Mouse (Mus musculus): ENCODE data around the gene Ccl27a.
A peak's percentile ranks its signal among the peaks of the same experiment; 100 is the strongest.
"Not testable (repeated sequence)": the region's sequence is repeated elsewhere in the genome, so short reads cannot be mapped to it uniquely, and the experiment has no call there.

Gene Ccl27a

DNA sequence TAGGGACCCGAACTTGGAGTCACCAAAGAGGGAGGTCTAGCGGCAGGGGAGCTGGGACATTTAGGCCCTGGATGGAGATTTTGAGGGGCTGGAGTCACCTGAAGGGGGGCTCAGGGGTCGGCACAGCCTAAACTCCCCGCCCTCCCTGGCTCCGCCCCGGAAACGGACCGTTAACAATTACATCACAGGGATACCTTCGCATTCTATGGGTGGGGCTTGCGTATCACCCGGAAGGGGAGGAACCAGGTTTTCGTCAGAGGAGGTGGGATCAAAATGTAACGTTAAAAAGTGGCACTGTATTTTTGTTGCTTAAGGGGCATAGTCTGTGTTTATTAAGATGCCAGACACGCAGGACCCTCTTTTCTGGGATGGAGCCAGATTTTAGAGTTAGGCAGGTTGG is at the start of gene Ccl27a:
Gene Ccl27a, minus strand, starts transcription at position 246 of the 400 bp plus-strand sequence.
- peak; percentile 92 for DNase-seq (ENCODE audit: low spot score)

DNA sequence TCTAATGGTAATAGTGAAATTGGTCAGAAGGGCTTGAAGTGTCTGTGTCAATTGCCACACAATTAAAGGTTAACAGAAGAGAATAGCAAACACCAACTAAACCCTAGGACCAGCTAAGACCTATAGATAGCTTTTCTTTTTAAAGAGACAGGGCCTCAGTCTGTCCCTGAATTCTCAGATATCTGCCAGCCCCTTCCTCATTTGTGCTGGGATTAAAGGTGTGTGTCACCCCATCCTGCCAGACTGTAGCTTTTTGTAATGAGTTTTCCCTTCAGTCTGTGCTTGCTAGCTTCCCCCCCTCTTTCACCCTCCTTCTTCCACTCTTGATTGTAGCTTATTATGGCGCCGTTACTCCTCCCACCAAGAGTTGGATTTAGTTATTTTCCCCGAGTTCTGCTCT is 9.2 kb upstream of the Ccl27a start:
- not testable (repeated sequence) for DNase-seq (ENCODE audit: low spot score)

DNA sequence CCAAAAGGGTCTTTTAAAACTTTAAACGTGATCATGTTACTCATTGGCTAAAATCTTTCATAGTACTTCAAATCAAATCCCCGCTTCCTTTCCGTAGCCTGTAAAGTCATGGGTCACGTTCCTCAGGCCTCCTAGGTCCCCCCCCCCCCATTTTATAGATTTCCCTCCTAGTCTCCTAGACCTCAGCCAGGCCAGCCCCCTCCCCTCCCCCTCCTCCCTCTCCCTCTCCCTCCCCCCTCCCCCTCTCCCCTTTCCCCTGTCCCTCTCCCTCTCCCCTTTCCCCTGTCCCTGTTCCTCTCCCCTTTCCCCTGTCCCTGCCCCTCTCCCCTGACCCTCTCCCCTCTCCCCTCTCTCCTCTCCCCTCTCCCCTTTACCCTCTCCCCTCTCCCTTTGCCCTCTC is 8.7 kb upstream of the Ccl27a start:
- not testable (repeated sequence) for DNase-seq (ENCODE audit: low spot score)

DNA sequence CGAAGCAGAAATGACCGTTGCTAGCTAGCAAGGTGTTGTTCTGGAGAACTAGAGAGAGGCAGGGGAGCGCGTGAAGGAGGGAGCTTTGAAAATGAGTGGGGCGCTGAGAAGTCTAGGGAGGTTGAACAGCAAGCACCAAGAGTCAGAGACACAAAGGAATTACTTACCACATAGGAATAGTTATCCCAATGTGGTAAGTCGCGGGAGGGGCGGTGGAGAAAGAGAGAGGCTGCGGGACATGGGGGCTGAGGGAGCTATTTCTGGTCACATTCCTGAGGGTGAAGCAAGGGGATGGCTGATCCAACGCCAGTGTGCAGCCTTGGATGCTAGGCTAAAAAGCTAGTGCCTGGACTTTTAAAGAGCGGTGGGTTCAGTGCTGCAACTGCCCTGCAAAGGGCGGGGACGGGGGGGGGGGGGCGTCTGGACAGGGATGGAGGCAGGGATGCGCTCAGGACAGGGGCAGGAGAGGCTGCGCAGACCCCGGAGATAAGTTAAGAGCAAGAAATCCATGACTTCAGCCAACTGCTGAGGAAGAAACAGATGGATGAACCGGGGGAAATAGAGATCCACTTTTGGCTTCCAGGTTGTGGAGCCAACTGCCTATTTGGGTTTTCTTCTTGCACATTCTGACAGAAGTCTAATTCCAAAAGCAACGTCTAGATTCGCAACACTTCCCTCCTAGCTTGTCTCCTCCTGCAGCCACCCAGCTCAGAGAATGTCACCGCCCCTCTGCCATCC is 7.9 kb upstream of the Ccl27a start:
- DNase-seq (ENCODE audit: low spot score) = not testable (repeated sequence)

DNA sequence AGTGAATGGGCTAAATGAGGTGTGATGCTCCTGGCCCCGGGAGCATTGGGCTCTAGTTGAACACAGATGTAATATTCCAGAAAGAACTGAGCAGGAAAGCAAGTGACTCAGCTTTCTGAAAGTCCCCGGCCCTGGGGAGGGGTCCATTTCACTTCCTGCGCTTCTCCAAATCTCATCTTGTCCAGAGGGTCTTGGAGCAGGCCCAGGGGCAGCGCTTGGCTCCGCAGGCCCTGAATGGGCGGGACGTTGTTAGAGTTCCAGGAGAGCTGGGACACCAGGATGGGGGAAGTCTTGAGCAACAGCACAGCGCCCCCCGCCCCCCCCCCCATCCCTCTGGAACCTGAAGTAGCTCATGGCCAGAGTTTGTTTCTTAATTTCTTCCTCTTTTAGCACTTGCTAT is 7.2 kb upstream of the Ccl27a start:
- DNase-seq (ENCODE audit: low spot score) = not testable (repeated sequence)

DNA sequence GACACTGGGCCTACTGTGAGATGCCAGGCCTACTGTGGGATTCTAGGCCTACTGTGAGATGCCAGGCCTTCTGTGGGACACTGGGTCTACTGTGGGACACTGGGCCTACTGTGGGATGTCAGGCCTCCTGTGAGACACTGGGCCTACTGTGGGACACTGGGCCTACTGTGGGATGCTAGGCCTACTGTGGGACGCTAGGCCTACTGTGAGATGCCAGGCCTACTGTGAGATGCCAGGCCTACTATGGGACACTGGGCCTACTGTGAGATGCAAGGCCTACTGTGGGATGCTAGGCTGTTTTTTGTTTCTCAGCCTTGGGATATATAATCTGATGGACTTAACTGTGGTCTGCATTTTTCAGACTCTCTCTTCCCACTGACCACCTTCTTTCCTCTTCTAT is 1.8 kb upstream of the Ccl27a start:
- not testable (repeated sequence) for DNase-seq (ENCODE audit: low spot score)

DNA sequence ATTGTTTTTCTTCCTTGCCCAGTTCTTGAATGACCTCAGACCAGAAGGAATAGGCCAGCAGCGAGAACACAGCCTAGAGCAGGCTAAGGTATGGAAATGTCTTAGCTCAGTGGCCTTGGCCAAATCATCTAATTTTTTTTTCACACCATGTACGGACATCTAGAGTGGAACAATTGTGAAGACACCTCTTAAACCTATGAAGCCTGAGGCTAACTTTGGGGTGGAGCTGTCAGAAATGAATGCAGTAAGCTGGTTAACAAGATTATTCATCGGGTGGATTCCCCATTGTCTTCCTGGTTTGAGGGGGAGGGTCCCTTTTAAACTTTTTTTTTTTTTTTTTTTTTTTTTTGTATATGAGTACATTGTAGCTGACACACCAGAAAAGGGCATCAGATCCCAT is 459 bp upstream of the Ccl27a start:
- not testable (repeated sequence) for DNase-seq (ENCODE audit: low spot score)

DNA sequence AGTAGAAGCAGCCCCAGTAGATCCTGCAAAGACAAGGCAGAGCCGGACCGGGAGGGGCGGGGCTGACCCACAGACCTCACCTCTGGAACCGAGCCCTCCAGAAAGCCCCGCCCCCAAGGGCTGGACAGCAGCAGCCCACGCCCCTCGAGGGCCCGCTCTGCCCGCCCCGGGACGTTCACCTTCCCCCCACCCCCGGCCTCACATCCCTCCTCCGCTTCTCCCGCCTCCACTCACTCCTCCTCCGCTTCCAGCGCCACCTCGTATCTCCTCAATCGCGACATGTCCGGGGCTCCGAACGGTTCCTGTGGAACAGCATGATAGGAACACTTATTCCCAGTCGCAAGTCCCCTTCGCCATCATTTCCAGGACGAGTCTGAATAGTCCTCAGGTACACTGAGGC is 545 bp downstream of the Ccl27a start:
- DNase-seq (ENCODE audit: low spot score) = peak; percentile 65

DNA sequence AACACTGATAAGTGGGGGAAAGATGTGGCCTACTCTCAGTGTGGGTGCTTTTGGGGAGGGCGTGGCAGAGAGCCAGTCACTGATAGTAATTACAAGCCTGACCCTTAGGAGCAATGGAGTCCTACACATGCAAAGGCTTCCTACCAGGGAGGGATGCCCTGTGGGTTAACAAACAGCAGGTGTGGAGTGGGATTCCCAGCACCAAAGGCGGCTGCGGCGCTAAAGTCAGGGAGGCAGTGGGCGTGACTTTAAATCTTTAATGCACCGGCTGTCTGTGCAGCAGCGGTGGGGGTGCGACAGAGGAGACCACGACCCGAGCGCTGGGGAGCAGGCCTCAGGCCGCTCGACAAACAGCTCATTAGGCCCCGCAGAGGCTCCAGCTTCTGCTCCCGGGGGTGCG is 1.1 kb downstream of the Ccl27a start:
- not testable (repeated sequence) for DNase-seq (ENCODE audit: low spot score)

DNA sequence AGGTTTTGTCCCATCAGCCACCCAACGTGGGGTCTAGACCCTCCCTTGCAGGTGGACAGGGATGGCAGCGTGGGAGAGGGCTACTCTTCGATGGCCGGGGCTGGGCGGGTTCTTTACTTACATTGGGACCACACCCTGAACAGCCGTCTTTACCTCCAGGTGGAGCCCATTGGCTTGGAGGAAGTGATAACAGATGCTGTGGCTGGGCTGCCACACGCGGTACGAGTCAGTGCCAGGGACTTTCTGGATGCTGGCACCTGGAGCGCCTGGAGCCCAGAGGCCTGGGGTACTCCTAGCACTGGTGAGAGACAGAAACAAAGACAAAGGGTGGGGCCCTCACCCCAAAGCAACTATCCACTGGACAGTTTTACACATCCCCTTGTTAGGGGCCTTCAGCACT is 6.7 kb downstream of the Ccl27a start:
- not testable (repeated sequence) for DNase-seq (ENCODE audit: low spot score)

DNA sequence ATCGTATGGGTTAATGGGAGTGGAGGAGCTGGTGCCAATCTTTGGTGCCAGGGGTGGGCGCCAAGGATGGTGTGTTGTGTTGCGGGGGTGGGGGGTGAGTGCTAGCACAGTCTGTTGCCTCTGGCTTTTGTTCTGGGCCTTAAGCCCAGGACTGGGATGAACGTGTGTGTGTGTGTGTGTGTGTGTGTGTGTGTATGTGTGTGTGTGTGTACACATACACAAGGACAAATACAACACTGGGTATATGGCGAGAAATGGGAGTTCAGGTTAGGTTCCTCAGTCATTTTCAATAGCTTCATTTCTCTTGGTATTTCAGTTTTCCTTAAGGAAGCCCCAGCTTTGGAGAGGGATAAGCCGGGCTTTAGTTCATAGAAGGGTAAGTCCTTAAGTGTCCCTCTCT is 10.9 kb downstream of the Ccl27a start:
- not testable (repeated sequence) for DNase-seq (ENCODE audit: low spot score)

DNA sequence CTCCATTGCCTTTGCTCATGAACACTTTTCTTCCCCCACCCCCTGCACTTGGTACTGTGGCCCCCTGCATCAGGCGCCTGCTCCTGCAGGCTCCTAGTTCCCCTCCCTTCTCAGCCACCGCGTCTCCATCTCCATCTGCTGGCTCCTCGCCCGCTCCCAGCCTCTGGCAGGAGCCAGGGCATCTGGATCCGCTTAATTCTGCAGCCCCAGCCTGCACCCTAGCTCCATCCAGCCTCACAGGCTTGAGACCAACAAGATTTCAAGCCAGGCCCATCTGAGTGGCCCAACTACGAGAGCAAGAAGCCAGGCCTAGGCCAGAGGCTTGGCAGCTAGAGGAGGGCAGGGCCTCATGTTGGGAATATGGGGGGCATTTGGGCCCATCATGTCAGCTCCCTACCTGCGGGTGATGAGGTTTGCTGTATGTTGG is 11.3 kb downstream of the Ccl27a start:
- DNase-seq (ENCODE audit: low spot score) = peak; percentile 56

DNA sequence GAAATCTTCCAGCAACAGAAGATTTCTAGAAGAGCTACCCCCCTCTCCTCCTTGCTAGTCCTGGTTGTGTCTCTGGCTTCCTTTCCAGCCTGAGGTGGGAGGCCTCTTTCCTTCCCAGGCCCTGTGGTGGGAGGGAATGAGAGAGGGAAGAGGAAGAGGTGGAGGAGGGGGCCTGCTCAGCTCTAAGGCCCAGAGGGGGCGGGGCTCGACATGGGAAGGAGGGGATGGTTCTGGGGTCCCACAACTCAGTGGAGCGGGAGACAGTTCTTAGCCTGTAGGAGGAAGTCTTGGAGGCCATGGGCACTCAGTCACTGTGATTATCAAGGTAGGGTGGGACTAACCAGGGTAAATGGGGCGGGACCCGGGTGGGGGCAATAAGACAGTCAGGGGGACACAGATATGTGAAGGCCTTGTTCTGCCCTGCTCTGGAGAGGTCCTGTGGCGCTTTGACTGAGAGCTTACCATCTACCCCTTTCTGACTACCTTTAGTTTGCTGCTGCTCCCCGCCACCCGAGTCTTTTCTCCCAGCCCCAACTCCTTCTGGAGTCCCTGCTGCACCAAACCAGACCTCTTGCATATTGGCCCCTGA is 11.9 kb downstream of the Ccl27a start:
- DNase-seq (ENCODE audit: low spot score) = peak; percentile 79

DNA sequence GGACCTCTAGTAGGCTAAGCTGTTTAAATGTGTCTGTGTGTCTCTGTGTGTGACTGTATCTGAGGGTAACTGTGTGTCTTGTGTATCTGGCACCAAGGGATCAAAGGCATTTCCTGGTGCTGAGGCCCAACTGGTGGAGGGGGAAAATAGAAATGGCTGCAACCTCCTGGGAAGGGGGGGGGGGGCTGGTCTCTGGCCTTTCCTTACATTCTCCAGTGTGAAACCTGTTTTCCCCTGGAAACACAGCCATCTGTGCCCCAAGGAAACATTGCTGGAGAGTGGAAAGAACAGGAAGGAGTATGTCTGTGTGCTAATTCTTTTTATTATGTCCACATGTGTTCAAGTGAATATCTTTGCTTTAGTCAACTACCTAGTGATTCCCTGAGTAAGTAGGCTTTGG is 12.4 kb downstream of the Ccl27a start:
- DNase-seq (ENCODE audit: low spot score) = no peak

DNA sequence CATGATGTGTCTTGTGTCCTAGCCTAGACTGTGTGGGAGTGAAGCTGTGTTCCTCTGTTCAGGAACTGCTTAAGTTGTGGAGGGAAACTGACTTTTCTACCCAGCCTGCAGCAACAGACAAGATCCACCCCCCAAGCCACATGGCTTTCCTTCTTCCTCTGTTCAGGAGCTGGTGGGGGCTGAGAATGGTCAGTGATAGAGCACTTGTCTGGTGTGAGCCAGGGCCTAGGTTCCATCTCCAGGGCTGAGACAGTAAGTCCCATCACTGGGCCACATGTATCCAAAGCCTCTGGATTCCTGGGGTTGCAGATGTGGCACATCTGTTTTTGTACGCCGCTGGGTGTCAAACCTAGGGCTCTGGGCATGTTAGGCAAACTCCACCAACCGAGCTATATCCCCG is 13.1 kb downstream of the Ccl27a start:
- DNase-seq (ENCODE audit: low spot score) = no peak

DNA sequence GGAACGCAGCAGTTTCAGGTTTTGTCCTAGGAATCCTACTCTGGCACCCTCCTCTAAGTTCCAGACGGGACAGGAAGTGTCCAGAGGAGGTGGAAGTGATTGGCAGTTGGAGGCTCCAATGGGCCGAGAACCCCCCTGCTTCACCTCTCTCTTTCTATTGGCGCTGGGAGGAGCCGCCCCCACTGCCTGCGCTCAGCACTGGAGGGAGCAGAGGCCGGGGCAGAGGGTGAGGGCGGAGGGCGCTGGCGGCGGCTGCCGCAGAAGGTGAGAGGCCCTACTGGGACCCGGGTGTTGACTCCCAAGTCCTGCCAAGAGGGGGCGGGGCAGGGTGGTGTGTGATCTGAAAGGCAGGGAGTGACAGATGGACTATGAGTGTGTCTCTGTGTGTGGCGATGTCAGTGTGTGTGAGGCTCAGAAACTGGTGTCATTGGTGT is 13.7 kb downstream of the Ccl27a start:
- DNase-seq (ENCODE audit: low spot score) = peak; percentile 93

DNA sequence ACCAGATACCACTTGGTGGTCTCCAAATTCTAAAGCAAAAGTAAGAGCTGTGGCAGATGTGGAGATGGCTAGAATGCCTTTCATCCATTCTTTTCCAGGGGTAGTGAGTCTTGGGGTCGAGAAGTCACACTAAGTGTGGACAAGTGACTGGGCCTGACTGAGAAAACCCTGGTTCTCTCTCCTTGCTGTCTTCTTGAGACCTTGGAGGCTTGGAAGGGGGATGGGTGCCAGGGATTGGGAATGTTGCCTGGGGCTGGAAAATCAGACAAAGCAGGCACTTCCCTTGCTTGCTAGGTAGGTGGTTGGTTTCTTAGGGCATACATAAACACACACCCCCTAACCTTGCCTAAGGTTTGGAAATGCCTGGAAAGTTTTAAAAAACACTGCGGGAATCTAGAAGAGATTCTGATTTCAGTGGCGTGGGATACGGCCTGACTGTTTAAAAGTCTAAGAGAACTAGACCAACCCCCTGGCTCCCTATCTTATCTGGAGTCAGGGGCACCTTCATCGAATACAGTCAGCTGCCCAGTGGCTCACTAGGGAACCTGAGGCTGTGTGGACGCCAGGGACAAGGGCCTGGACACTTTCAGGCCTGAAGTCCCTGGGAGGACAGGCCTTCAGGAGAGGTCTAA is 14.3 kb downstream of the Ccl27a start:
- no peak for DNase-seq (ENCODE audit: low spot score)

DNA sequence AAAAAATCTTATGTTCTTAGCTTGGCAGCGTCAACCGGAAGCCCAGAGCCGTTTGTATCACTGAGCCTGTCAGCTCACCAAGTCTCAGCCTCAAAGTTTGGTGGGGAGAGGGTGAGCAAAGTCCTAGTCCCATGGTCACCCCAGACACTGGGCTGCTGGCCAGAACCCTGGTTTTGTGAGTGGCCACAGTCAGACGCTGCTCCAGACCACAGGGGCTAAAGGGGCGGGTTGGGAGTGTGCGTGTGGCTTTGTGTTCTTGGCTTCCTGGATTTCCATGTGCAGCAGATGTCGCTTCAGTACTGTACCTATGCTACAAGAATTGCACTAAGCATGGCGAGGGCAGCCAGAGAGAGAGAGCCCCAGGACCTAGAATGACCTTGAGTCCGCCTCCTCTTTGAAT is 14.8 kb downstream of the Ccl27a start:
- no peak for DNase-seq (ENCODE audit: low spot score)

DNA sequence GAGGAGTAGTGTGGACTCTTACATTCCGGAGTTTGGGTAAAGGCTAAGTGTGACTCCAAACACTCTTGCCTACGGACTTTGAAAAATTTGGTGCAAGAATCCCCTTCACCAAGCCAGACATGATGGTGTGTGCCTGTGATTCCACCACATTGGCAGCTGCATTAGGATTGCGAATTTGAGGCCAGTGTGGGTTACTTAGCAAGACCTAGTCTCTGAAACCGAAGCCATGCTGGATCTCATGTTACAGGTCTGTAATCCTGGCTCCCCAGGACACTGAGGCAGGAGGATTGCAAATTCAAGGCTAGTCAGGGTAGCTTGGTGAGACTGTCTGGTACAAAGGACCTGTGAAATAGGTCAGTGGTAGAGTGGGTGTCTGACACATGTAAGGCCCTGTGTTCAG is 15.3 kb downstream of the Ccl27a start:
- DNase-seq (ENCODE audit: low spot score) = no peak

DNA sequence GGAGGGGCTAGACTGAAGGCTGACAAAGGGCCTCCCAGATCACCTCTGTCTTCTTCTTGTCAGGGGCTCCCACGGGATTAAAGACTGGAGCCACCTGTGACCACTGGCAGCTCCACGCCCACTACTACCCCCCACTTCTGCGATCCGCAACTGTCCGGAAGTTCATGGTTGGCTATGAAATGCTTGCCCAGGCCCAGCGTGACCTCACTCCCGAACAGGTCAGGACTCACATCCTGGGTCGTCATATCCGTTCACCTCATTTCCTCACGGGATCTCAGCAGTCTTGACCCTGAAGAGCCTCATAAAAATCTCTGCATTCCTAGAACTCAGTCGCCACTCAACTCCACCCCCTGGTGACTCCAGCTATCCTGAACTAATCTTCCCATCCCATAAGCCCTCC is 16.0 kb downstream of the Ccl27a start:
- no peak for DNase-seq (ENCODE audit: low spot score)

DNA sequence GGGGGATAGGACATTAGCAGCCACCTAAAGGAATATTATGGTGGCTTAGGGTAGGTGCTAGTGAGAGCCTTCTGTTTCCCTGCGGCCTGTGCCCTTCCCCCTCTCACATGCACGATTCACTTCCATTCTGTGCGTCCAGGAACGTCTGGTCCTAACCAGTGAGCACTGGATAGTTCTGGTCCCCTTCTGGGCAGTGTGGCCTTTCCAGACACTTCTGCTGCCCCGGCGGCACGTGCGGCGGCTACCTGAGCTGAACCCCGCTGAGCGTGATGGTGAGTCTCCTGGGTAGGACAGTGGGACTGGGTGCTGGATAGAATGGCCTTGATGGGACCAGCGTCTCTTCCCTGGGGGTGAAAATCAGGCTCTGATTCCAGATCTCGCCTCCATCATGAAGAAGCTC is 16.7 kb downstream of the Ccl27a start:
- no peak for DNase-seq (ENCODE audit: low spot score)

DNA sequence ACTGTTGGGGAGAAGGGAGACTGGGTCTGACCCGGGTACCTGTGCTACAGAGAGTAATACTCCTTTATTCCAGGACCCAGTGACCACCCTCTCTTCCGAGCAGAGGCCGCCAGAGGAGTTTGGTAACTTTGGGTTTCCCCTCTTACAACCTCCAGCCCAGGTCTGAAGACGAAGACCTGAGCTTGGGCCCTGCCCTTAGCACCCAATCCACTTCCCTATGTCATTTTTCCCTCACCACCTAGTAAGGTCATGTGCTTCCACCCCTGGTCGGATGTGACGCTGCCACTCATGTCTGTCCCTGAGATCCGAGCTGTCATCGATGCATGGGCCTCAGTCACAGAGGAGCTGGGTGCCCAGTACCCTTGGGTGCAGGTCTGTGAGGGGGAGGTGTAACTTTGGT is 17.6 kb downstream of the Ccl27a start:
- DNase-seq (ENCODE audit: low spot score) = no peak

Data from embryo, embryonic 10 days (tissue).